9 mouse cellular contexts compared by ENCODE assay signal in the genomic region with DNA sequence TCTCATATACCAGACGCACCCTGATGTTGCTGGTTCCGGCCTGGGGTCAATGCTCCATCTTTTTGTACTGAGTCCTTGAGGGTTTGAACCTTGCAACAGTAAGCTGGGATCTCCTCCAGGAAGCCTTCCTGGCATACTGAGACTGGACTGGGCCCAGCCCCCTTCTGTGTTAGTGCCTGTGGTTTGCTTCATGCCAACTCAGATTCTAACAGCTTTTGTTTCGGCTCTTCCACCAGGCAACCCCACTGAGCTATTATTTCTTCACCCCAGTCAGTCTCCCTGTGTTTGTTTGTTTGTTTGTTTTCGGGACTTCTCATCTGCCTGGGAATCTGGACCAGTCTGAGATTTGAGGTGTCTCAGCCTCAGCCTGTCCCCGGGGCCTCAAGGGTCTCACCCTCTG. TPM values are rescaled to one million over a fixed set of nuclear protein-coding genes. Genes with fewer than 3 reads are reported as not detected.
DNase-seq lines count a peak whose midpoint lies in the region; ATAC-seq and TF ChIP-seq lines count a peak whose summit lies in the region.
"Had no signal": no experiment of that assay in that cellular context is flagged by ENCODE, and none has a peak within 500 bp of the region (broad histone marks: within the 10 kb centered on the region; RNA-seq: fewer than 3 reads in every experiment).

No protein-coding gene starts in this region.

- no peaks in the 10 kb centered on the region for H3K36me3 ChIP-seq in kidney, postnatal 0 days (ENCODE audit: insufficient read depth, low read length)
- no peaks in the 10 kb centered on the region for H3K36me3 ChIP-seq in kidney, adult 2 months (ENCODE audit: control insufficient read depth, insufficient read depth, low read length)
- H3K36me3 ChIP-seq in embryonic facial prominence, embryonic 12.5 days, result no peaks in the 10 kb centered on the region
- H3K36me3 ChIP-seq in hindbrain, embryonic 13.5 days, result no peaks in the 10 kb centered on the region
- H3K36me3 ChIP-seq in neural tube, embryonic 12.5 days, result no peaks in the 10 kb centered on the region
- H3K36me3 ChIP-seq: G1E had no signal

- no peak overlapping the region for H3K4me3 ChIP-seq in kidney, postnatal 0 days (replicated peaks; ENCODE audit: low read depth, low read length)
- H3K4me3 ChIP-seq in kidney, adult 2 months (ENCODE audit: insufficient read depth, low read depth, low read length), result no peak overlapping the region
- peak overlapping the region; percentile 25 for H3K4me3 ChIP-seq in embryonic facial prominence, embryonic 12.5 days
- H3K4me3 ChIP-seq in hindbrain, embryonic 13.5 days, result no peak overlapping the region
- H3K4me3 ChIP-seq in neural tube, embryonic 12.5 days, result no peak overlapping the region

- no peak overlapping the region for H3K9ac ChIP-seq in kidney, postnatal 0 days (ENCODE audit: low read depth, low read length)
- H3K9ac ChIP-seq in embryonic facial prominence, embryonic 12.5 days, result peak overlapping the region; percentile 54; the same call in 1 of the 2 replicates
- no peak overlapping the region for H3K9ac ChIP-seq in hindbrain, embryonic 13.5 days
- 0 out of 2 replicates have a peak overlapping the region, but pooled peaks have one; percentile 41 for H3K9ac ChIP-seq in neural tube, embryonic 12.5 days

- no peak overlapping the region for H3K4me2 ChIP-seq in kidney, postnatal 0 days (ENCODE audit: low read length)
- H3K4me2 ChIP-seq in embryonic facial prominence, embryonic 12.5 days (replicated peaks), result peak overlapping the region; percentile 40
- peak overlapping the region; percentile 32 for H3K4me2 ChIP-seq in hindbrain, embryonic 13.5 days
- H3K4me2 ChIP-seq in neural tube, embryonic 12.5 days (replicated peaks), result peak overlapping the region; percentile 30; the same call in 1 of the 2 replicates

- no peaks in the 10 kb centered on the region for H3K9me3 ChIP-seq in kidney, postnatal 0 days (replicated peaks; ENCODE audit: low read length)
- no peaks in the 10 kb centered on the region for H3K9me3 ChIP-seq in embryonic facial prominence, embryonic 12.5 days
- H3K9me3 ChIP-seq in hindbrain, embryonic 13.5 days, result no peaks in the 10 kb centered on the region
- H3K9me3 ChIP-seq in neural tube, embryonic 12.5 days, result no peaks in the 10 kb centered on the region

- TF ChIP-seq POLR2A in kidney, adult 2 months (IDR thresholded peaks at IDR 0.05; ENCODE audit: low read depth, low read length), result no peak

- peaks cover 57% of the 10 kb centered on the region for H3K4me1 ChIP-seq in kidney, postnatal 0 days (replicated peaks; ENCODE audit: insufficient read depth, low read length)
- peaks cover 26% of the 10 kb centered on the region for H3K4me1 ChIP-seq in kidney, adult 2 months (ENCODE audit: control insufficient read depth, insufficient read depth, low read length)
- H3K4me1 ChIP-seq in embryonic facial prominence, embryonic 12.5 days, result peaks cover 56% of the 10 kb centered on the region
- H3K4me1 ChIP-seq in hindbrain, embryonic 13.5 days (replicated peaks), result peaks cover 78% of the 10 kb centered on the region
- H3K4me1 ChIP-seq in neural tube, embryonic 12.5 days, result peaks cover 54% of the 10 kb centered on the region

- no peak for TF ChIP-seq CTCF in kidney, postnatal 0 days (IDR thresholded peaks at IDR 0.05; ENCODE audit: low read depth)
- TF ChIP-seq CTCF in kidney, adult 2 months (conservative IDR thresholded peaks at IDR 0.05; ENCODE audit: insufficient read depth, insufficient read length, low read depth, low read length), result no peak

- H3K27ac ChIP-seq in kidney, postnatal 0 days, result peak overlapping the region; percentile 25; the same call in 1 of the 2 replicates
- no peak overlapping the region for H3K27ac ChIP-seq in kidney, adult 2 months (ENCODE audit: insufficient read depth, low read depth, low read length)
- peak overlapping the region; percentile 64; the same call in 1 of the 2 replicates for H3K27ac ChIP-seq in embryonic facial prominence, embryonic 12.5 days
- peak overlapping the region; percentile 84 for H3K27ac ChIP-seq in hindbrain, embryonic 13.5 days
- H3K27ac ChIP-seq in neural tube, embryonic 12.5 days, result no peak overlapping the region

- 65% methylated on average over 5 of the region's 5 CpGs for WGBS in kidney, postnatal 0 days
- 81% methylated on average over 5 of the region's 5 CpGs for WGBS in kidney, adult 2 months
- 44% methylated on average over 5 of the region's 5 CpGs for WGBS in embryonic facial prominence, embryonic 12.5 days
- WGBS in hindbrain, embryonic 13.5 days, result 36% methylated on average over 5 of the region's 5 CpGs
- 41% methylated on average over 5 of the region's 5 CpGs for WGBS in neural tube, embryonic 12.5 days

- ATAC-seq in kidney, postnatal 0 days (replicated peaks; ENCODE audit: low FRiP score, low read depth), result no peak
- ATAC-seq in embryonic facial prominence, embryonic 12.5 days (ENCODE audit: insufficient number of reproducible peaks, insufficient read depth, low FRiP score, low TSS enrichment), result no peak
- no peak; the same call in 1 of the 2 replicates for ATAC-seq in hindbrain, embryonic 13.5 days (ENCODE audit: low FRiP score)
- no peak for ATAC-seq in neural tube, embryonic 12.5 days (ENCODE audit: low FRiP score, low read depth)

- DNase-seq in kidney, postnatal 0 days (ENCODE audit: low spot score), result no peak
- no peak for DNase-seq in kidney, adult 2 months
- DNase-seq in thymus, postnatal 10 days (ENCODE audit: low spot score in 2 of 2), result no peak
- no peak for DNase-seq in urinary bladder, postnatal 14 days (ENCODE audit: low spot score)
- no peak for DNase-seq in spleen, postnatal 14 days (ENCODE audit: low spot score in 2 of 2)

- H3K27me3 ChIP-seq in kidney, postnatal 0 days (ENCODE audit: insufficient read depth, low read length), result peaks cover 11% of the 10 kb centered on the region
- H3K27me3 ChIP-seq in kidney, adult 2 months (replicated peaks; ENCODE audit: control insufficient read depth, insufficient read depth, low read length), result no peaks in the 10 kb centered on the region
- H3K27me3 ChIP-seq in embryonic facial prominence, embryonic 12.5 days, result peaks cover 93% of the 10 kb centered on the region
- peaks cover 100% of the 10 kb centered on the region for H3K27me3 ChIP-seq in hindbrain, embryonic 13.5 days
- peaks cover 94% of the 10 kb centered on the region for H3K27me3 ChIP-seq in neural tube, embryonic 12.5 days (replicated peaks)

RNA-seq across cellular contexts. Expression of a gene that starts 5.1 kb away (rescaled TPM):
- polyA plus RNA-seq in kidney, postnatal 0 days (2015; fragmentation: Nextera tagmentation; extraction: Ambion mirVana), result 5.2 and 5.7 TPM in 2 replicates
- polyA plus RNA-seq in kidney, adult 2 months (2012; rRNA removed), result 4.9 and 5.1 TPM in 2 replicates
- polyA plus RNA-seq in embryonic facial prominence, embryonic 12.5 days (2016; fragmentation: Nextera tagmentation; extraction: Ambion mirVana), result 17.0 and 19.2 TPM in 2 replicates
- polyA plus RNA-seq in hindbrain, embryonic 13.5 days (2015; fragmentation: Nextera tagmentation; extraction: Ambion mirVana), result 1.4 TPM in 2 replicates
- polyA plus RNA-seq in neural tube, embryonic 12.5 days (2016; fragmentation: Nextera tagmentation; extraction: Ambion mirVana), result 1.6 and 3.1 TPM in 2 replicates
- polyA plus RNA-seq: G1E had no signal

RNA-seq across cellular contexts. Expression of a gene that starts 30.6 kb away (rescaled TPM):
- 2.7 and 3.1 TPM in 2 replicates for polyA plus RNA-seq in kidney, postnatal 0 days (2015; fragmentation: Nextera tagmentation; extraction: Ambion mirVana)
- polyA plus RNA-seq in kidney, adult 2 months (2012; rRNA removed), result 1.2 and 1.6 TPM in 2 replicates
- 7.6 and 8.6 TPM in 2 replicates for polyA plus RNA-seq in embryonic facial prominence, embryonic 12.5 days (2016; fragmentation: Nextera tagmentation; extraction: Ambion mirVana)
- 8.1 and 8.5 TPM in 2 replicates for polyA plus RNA-seq in hindbrain, embryonic 13.5 days (2015; fragmentation: Nextera tagmentation; extraction: Ambion mirVana)
- polyA plus RNA-seq in neural tube, embryonic 12.5 days (2016; fragmentation: Nextera tagmentation; extraction: Ambion mirVana), result 5.5 TPM in 2 replicates

RNA-seq across cellular contexts. Expression of a gene that starts 56.6 kb away (rescaled TPM):
- 5.6 and 5.8 TPM in 2 replicates for polyA plus RNA-seq in kidney, postnatal 0 days (2015; fragmentation: Nextera tagmentation; extraction: Ambion mirVana)
- polyA plus RNA-seq in kidney, adult 2 months (2012; rRNA removed), result 8.1 and 9.6 TPM in 2 replicates
- 3.4 and 3.5 TPM in 2 replicates for polyA plus RNA-seq in embryonic facial prominence, embryonic 12.5 days (2016; fragmentation: Nextera tagmentation; extraction: Ambion mirVana)
- 1.5 and 1.8 TPM in 2 replicates for polyA plus RNA-seq in hindbrain, embryonic 13.5 days (2015; fragmentation: Nextera tagmentation; extraction: Ambion mirVana)
- polyA plus RNA-seq in neural tube, embryonic 12.5 days (2016; fragmentation: Nextera tagmentation; extraction: Ambion mirVana), result 2.7 and 3.0 TPM in 2 replicates
- polyA plus RNA-seq: G1E had no signal

Comparison
In these comparisons a context has a peak if more than half of its experiments do, and no peak if none do; other contexts are left out.
1. H3K27ac ChIP-seq: peak in kidney, postnatal 0 days (single experiment), embryonic facial prominence, embryonic 12.5 days (single experiment) and hindbrain, embryonic 13.5 days (single experiment); none in kidney, adult 2 months (single experiment) and neural tube, embryonic 12.5 days (single experiment).
2. H3K9ac ChIP-seq: peak in embryonic facial prominence, embryonic 12.5 days (single experiment) and neural tube, embryonic 12.5 days (single experiment); none in kidney, postnatal 0 days (single experiment) and hindbrain, embryonic 13.5 days (single experiment).